Mouse (Mus musculus) stomach, postnatal 0 days (tissue): ENCODE results near the gene Rabep2. TPM values are rescaled to one million over a fixed set of nuclear protein-coding genes. Genes with fewer than 3 reads are reported as not detected.
"Not testable (repeated sequence)": the region's sequence is repeated elsewhere in the genome, so short reads cannot be mapped to it uniquely, and the experiment has no call there.

ENCODE experiments used
- ATAC-seq: fragments of 200-750 bp; cut with Nextera tagmentation; 2 replicates; pipeline ENCODE4 v1.8.0; 2017; ENCODE audit not compliant: low FRiP score, low TSS enrichment
- DNase-seq: peaks from one replicate; pipeline ENCODE4 v3.0.0-alpha.2; 2016; ENCODE audit warnings: low spot score
- H3K27ac ChIP-seq: fragments of 300-500 bp; sonication (generic); replicated peaks from 2 replicates; pipeline ENCODE4 v1.5.1; 2014; ENCODE audit warnings: mild to moderate bottlenecking, control low read depth
- H3K27me3 ChIP-seq: fragments of 300-500 bp; sonication (generic); 2 replicates; pipeline ENCODE4 v1.6.1; 2014; ENCODE audit warnings: low read length; ENCODE audit not compliant: control insufficient read depth, insufficient read depth
- H3K36me3 ChIP-seq: fragments of 300-500 bp; sonication (generic); 2 replicates; pipeline ENCODE4 v1.6.1; 2014; ENCODE audit warnings: low read length, mixed read lengths; ENCODE audit not compliant: control insufficient read depth, insufficient read depth
- H3K4me1 ChIP-seq: fragments of 300-500 bp; sonication (generic); replicated peaks from 2 replicates; pipeline ENCODE4 v1.6.1; 2014; ENCODE audit warnings: antibody characterized with exemption; ENCODE audit not compliant: control insufficient read depth, insufficient read depth
- H3K4me2 ChIP-seq: fragments of 300-500 bp; sonication (generic); replicated peaks from 2 replicates; pipeline ENCODE4 v1.6.1; 2014; ENCODE audit warnings: low read depth, mild to moderate bottlenecking, control low read depth, moderate library complexity
- H3K4me3 ChIP-seq: fragments of 300-500 bp; sonication (generic); 2 replicates; pipeline ENCODE4 v1.5.1; 2014; ENCODE audit warnings: low read depth, low read length, control low read depth
- H3K9ac ChIP-seq: fragments of 300-500 bp; sonication (generic); 2 replicates; pipeline ENCODE4 v1.6.1; 2014; ENCODE audit warnings: mild to moderate bottlenecking, low read length, control low read depth, mixed read lengths
- H3K9me3 ChIP-seq: fragments of 300-500 bp; sonication (generic); 2 replicates; pipeline ENCODE4 v1.6.1; 2016; ENCODE audit warnings: low read length; ENCODE audit not compliant: control insufficient read depth
- CTCF ChIP-seq: IDR thresholded peaks from 2 replicates; pipeline ENCODE4 v1.5.1; 2016; ENCODE audit warnings: antibody characterized with exemption, low read depth, mild to moderate bottlenecking, moderate library complexity
- EP300 ChIP-seq: optimal IDR thresholded peaks from 2 replicates; pipeline ENCODE3; 2016; ENCODE audit warnings: antibody characterized with exemption
- WGBS: fragments of 180-500 bp; shearing (Covaris S2); extraction: QIAGEN DNeasy Blood & Tissue Kit; methylation state at CpG from one replicate; pipeline ENCODE4 v1.1.7; 2014; 5-methylcytosine and 5-hydroxymethylcytosine counted together
- polyA plus RNA-seq: library from polyadenylated mRNA; unstranded; fragments of >200 nt; fragmentation: Nextera tagmentation; extraction: Ambion mirVana; gene quantifications from 2 replicates; pipeline ENCODE4 v1.2.1, GENCODE M21; 2015

Rabep2 gene
- polyA plus RNA-seq, 1 experiment from 2014 or later = 19.4 TPM

GRCm38 (mm10) chr7:126481699-126482098 lies 53.1 kb downstream of the Rabep2 start:
- H3K36me3 ChIP-seq = no peaks in the 10 kb centered on the region
- ATAC-seq = no peak
- H3K27ac ChIP-seq = no peak overlapping the region
- H3K9ac ChIP-seq = no peak overlapping the region
- H3K4me1 ChIP-seq = no peaks in the 10 kb centered on the region
- no peaks in the 10 kb centered on the region for H3K27me3 ChIP-seq
- no peaks in the 10 kb centered on the region for H3K9me3 ChIP-seq
- no peak overlapping the region for H3K4me3 ChIP-seq
- no peak overlapping the region for H3K4me2 ChIP-seq
- no peak for DNase-seq
- TF ChIP-seq EP300 (no peak), CTCF (peak; percentile 81)
- WGBS = 18% methylated on average over 5 of the region's 5 CpGs

GRCm38 (mm10) chr7:126482392-126482871 lies 53.9 kb downstream of the Rabep2 start:
- H3K9me3 ChIP-seq = no peaks in the 10 kb centered on the region
- peak; percentile 22; the same call in 1 of the 2 replicates for TF ChIP-seq CTCF
- TF ChIP-seq EP300 = no peak
- H3K4me2 ChIP-seq = peak overlapping the region; percentile 63
- peak; percentile 94 for ATAC-seq
- H3K4me3 ChIP-seq = peak overlapping the region; percentile 31
- no peaks in the 10 kb centered on the region for H3K36me3 ChIP-seq
- no peaks in the 10 kb centered on the region for H3K4me1 ChIP-seq
- WGBS = under 1% methylated on average over 22 of the region's 23 CpGs
- DNase-seq = peak; percentile 96
- H3K9ac ChIP-seq = peak overlapping the region; percentile 45
- H3K27ac ChIP-seq = peak overlapping the region; percentile 81
- no peaks in the 10 kb centered on the region for H3K27me3 ChIP-seq

- H3K4me2 ChIP-seq = peak within 1 kb of the TSS; percentile 82
- H3K36me3 ChIP-seq = peaks cover 7% of the 10 kb centered on the region; the same call in 1 of the 2 replicates
- H3K4me1 ChIP-seq = no peaks in the 10 kb centered on the region
- under 1% methylated on average over 32 of the region's 32 CpGs for WGBS
- H3K9ac ChIP-seq = peak within 1 kb of the TSS; percentile 77
- DNase-seq = peak; percentile 95
- TF ChIP-seq EP300 (no peak), CTCF (peak; percentile 70)
- peak within 1 kb of the TSS; percentile 56 for H3K4me3 ChIP-seq
- ATAC-seq = peak; percentile 90
- H3K27ac ChIP-seq = peak within 1 kb of the TSS; percentile 70
- no peaks in the 10 kb centered on the region for H3K27me3 ChIP-seq
- no peaks in the 10 kb centered on the region for H3K9me3 ChIP-seq
Observed at GRCm38 (mm10) chr7:126487052-126487483, 58.5 kb downstream of the Rabep2 start, which contains the start of gene Tufm. TSS of gene Tufm (plus strand) at chr7:126487361.

- H3K4me3 ChIP-seq = peak overlapping the region; percentile 56
- 9% methylated on average over 23 of the region's 25 CpGs for WGBS
- H3K27ac ChIP-seq = peak overlapping the region; percentile 70; the same call in 1 of the 2 replicates
- H3K4me2 ChIP-seq = peak overlapping the region; percentile 82
- not testable (repeated sequence) for H3K27me3 ChIP-seq, DNase-seq, H3K4me1 ChIP-seq, H3K9me3 ChIP-seq, ATAC-seq
- H3K9ac ChIP-seq = peak overlapping the region; percentile 77
- H3K36me3 ChIP-seq = peaks cover 14% of the 10 kb centered on the region
Observed at GRCm38 (mm10) chr7:126487617-126488385, 59.2 kb downstream of the Rabep2 start.

GRCm38 (mm10) chr7:126491005-126491404 lies 62.4 kb downstream of the Rabep2 start:
- Histone ChIP-seq H3K9me3 (no peaks in the 10 kb centered on the region), H3K4me1 (no peaks in the 10 kb centered on the region), H3K27ac (no peak overlapping the region), H3K36me3 (peaks cover 44% of the 10 kb centered on the region), H3K9ac (no peak overlapping the region), H3K27me3 (no peaks in the 10 kb centered on the region), H3K4me3 (no peak overlapping the region), H3K4me2 (no peak overlapping the region)
- TF ChIP-seq EP300 = no peak
- TF ChIP-seq CTCF = no peak
- WGBS = 62% methylated on average over 1 of the region's 1 CpGs
- DNase-seq = no peak
- no peak for ATAC-seq

GRCm38 (mm10) chr7:126491973-126492372 lies 63.4 kb downstream of the Rabep2 start:
- 57% methylated on average over 11 of the region's 11 CpGs for WGBS
- TF ChIP-seq EP300 (no peak), CTCF (no peak)
- Histone ChIP-seq H3K9ac (no peak overlapping the region), H3K9me3 (no peaks in the 10 kb centered on the region), H3K36me3 (peaks cover 48% of the 10 kb centered on the region), H3K27ac (no peak overlapping the region), H3K4me1 (no peaks in the 10 kb centered on the region), H3K4me3 (no peak overlapping the region), H3K27me3 (no peaks in the 10 kb centered on the region), H3K4me2 (no peak overlapping the region)
- ATAC-seq (no peak), DNase-seq (no peak)
